Mouse (Mus musculus): ENCODE data around the gene Dclk2.

Gene Dclk2

GRCm38 (mm10) chr3:86758727-86759126 is 161.9 kb downstream of the Dclk2 start:
- no peak for DNase-seq (ENCODE audit: low spot score)

DNA sequence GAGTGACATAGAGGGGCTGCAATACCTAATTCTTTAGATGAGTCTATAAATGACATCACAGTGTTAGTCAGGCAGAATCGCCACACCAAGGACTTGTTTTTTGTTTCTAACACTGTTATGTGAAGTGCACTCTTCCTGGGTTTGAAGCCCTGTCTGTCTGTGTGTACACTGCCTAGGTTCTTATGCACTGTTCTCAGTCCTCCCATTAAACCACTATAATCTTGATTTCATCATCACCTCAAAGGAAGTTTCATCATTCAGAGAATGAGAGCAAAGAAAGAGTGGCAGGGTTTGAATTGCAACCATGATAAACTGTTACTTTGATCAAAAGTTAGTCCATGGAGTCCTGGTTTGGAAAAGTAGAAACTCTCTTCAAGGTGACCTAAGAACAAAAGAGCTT is 164.1 kb downstream of the Dclk2 start:
- no peak for DNase-seq (ENCODE audit: low spot score)

GRCm38 (mm10) chr3:86754595-86755557 is 165.8 kb downstream of the Dclk2 start:
- no peak for DNase-seq (ENCODE audit: low spot score)

GRCm38 (mm10) chr3:86754178-86754577 is 166.5 kb downstream of the Dclk2 start:
- DNase-seq (ENCODE audit: low spot score), result no peak

DNA sequence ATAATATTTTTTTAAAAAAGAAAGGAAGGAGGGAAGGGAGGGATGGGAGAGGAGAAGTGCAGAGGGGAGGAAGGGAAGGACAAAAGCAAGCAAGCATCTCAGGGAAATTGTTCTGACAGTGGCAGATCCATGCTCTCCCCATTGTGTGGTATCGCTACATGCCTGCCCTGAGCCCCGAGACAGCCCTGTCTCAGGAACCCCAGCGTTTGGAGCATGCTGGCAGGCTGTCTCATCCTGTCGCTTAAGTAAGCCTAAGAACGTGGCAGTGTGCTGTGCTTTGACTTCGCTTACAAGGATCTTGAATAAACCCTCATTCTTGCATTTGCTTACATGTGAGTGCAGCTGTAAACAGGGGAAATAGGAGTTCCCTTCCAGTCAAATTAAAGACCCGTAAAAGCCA is 170.0 kb downstream of the Dclk2 start:
- no peak for DNase-seq (ENCODE audit: low spot score)

DNA sequence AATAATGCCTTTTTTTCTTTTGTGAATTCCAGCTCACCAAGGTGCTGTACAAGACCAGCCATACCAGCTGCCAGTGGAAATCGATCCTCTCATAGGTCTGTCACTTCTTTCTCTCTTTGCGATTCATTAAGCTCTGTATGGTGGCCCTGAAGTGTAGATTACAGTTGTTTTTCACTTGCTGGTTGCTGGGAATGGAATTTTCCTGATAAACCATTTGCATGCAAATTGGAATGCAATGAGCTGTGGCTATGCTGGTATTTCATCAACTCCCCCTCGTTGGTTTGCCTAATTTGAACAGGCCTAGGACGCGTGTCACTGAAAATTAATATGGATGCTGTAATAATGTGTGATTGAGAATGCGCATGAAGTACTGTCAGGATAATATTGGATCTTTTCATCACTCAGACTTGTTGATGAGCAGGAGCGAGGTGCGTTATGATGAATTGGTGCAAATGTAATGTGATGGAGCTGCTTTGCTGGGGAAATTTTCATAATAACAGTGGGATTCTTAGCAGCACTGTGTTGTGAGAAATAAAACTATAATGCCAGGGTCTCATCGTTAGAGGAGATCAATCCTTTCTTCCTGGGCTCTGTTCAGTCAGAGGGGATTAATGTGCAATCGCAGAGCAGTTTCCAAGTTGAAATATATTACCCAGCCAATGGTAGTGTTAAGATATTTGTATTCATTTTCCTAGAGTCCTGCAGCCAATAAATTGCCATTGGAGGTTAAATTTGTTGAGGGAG is 174.7 kb downstream of the Dclk2 start:
- no peak for DNase-seq (ENCODE audit: low spot score)

DNA sequence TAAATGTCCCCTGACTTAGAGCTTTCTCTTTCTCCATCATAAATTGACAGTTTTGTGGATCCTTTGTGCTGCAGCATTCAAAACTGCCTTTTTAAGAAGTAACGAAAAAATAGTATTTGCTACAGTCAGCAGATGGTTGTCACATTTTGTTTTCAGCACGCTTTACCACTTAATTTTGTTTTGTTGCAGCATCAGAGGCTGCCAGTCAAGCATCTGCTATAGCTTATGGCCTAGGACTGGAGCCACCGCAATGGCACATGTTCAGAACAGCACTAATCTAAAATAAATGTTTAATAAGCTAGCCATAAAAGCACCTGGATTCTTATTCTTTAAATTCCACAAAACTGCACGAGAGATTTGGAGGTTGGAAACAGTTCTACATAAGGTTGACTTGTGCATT is 175.3 kb downstream of the Dclk2 start:
- no peak for DNase-seq (ENCODE audit: low spot score)

DNA sequence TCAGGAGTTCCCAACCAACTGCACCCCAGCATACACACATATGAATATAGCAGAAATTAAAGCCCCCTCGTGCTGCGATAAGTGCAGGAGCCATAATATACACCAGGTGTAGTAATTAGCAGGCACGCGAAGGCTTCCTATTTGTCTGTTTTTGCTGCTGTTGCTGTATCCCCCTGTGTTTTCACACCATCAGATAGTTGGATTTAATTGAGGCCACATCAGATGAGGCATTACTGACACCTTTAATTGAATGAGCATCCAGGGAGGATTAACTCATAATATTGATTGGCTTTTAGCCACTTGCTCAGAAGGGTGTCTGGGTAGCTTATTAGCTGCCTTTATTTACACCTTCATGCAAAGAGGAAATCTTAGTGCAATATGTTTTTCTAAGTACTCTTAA is 180.9 kb downstream of the Dclk2 start:
- no peak for DNase-seq (ENCODE audit: low spot score)

DNA sequence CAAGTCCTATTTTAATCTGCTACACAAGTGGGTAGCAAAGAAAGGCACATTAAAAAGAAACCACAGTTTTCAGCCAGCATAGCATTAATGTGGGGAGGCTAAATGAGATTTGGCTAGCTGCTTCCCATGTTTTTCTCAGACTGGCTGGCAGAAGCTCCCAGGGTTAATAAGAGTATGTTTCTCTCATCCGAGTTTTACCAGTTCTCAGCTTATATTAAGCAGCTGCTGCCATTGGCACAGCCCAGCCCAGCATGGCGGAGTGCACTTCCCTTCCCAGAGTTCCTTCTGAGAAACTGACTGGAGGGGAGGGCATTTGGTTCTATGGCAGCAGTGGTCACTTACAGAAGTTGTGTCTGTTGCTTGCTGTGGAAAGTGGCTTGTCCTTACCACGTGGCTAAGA is 181.8 kb downstream of the Dclk2 start:
- DNase-seq (ENCODE audit: low spot score), result no peak

Measured in adipocyte (in vitro differentiated cells).